Mouse (Mus musculus) embryonic fibroblast, embryonic 13.5 days (primary cell): ENCODE data around the gene Ccr4. TPM values are rescaled to one million over a fixed set of nuclear protein-coding genes. Genes with fewer than 3 reads are reported as not detected.

Experiments used
- H3K27ac ChIP-seq: 2 replicates; pipeline ENCODE4 v1.5.1; 2012; ENCODE audit warnings: low read length, control low read depth, inconsistent platforms; ENCODE audit not compliant: insufficient read depth
- H3K4me1 ChIP-seq: 2 replicates; pipeline ENCODE4 v1.6.1; 2011; ENCODE audit warnings: low read length; ENCODE audit not compliant: control insufficient read depth, insufficient read depth
- H3K4me3 ChIP-seq: 2 replicates; pipeline ENCODE4 v1.5.1; 2011; ENCODE audit warnings: mild to moderate bottlenecking, control low read depth, low read length; ENCODE audit not compliant: insufficient read depth
- CTCF ChIP-seq: IDR thresholded peaks from 2 replicates; pipeline ENCODE4 v1.5.1; 2011; ENCODE audit warnings: mild to moderate bottlenecking, control low read depth, low read length, moderate library complexity, borderline replicate concordance; ENCODE audit not compliant: insufficient read depth
- POLR2A ChIP-seq: IDR thresholded peaks from 2 replicates; pipeline ENCODE4 v1.6.1; 2011; ENCODE audit warnings: low read depth, mild to moderate bottlenecking, control low read depth, low read length, moderate library complexity
- polyA plus RNA-seq: library from polyadenylated mRNA; stranded (reverse); fragments of >200 nt; gene quantifications from 2 replicates; pipeline ENCODE4 v1.2.4, GENCODE M21; 2011; ENCODE audit warnings: low read depth; ENCODE audit not compliant: missing spikeins, insufficient read length

Gene Ccr4
- polyA plus RNA-seq, 1 experiment, result not detected

DNA sequence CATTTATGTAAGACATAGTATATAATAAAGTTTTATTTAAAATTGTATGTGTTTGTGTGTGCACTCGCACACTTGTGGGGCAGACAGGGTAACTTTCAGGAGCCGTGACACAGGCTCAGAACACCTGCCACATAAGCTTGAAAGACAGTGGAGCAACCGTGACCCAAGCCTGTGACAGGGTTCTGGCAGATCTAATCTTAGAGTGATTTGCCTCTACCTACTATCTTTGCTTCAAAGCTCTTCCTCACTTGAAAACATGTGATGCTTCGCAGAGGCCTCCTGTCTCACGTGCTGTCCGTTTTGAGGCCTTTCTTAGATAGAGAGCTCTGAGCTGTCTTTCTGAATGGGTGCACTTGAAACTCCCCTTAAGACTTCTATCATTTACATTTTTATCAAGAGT, 52.3 kb downstream of the Ccr4 start:
- no peak for TF ChIP-seq POLR2A
- TF ChIP-seq CTCF, result no peak
- no peak overlapping the region for H3K4me3 ChIP-seq
- no peaks in the 10 kb centered on the region for H3K4me1 ChIP-seq
- no peak overlapping the region for H3K27ac ChIP-seq

DNA sequence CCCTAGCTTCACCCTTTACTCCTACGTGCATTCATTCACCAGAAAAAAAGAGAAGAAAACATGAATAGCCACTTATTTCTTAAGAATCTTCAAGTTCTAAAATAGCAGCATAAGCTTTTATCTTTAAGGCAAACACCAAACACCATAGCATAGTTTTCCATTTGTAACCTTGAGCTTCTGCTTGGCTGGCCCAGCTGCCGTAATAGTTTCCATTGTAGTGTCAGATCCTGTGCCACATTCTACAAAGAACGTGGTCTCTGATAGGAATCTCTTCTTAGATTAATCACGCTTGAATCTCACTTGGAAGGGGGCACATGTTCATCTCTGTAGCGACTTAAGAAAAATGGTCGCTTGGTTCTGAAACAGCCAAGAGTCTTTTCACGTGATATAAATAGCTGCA, 53.1 kb downstream of the Ccr4 start:
- Histone ChIP-seq H3K4me3 (no peak overlapping the region), H3K4me1 (no peaks in the 10 kb centered on the region), H3K27ac (no peak overlapping the region)
- TF ChIP-seq POLR2A (no peak), CTCF (no peak)

DNA sequence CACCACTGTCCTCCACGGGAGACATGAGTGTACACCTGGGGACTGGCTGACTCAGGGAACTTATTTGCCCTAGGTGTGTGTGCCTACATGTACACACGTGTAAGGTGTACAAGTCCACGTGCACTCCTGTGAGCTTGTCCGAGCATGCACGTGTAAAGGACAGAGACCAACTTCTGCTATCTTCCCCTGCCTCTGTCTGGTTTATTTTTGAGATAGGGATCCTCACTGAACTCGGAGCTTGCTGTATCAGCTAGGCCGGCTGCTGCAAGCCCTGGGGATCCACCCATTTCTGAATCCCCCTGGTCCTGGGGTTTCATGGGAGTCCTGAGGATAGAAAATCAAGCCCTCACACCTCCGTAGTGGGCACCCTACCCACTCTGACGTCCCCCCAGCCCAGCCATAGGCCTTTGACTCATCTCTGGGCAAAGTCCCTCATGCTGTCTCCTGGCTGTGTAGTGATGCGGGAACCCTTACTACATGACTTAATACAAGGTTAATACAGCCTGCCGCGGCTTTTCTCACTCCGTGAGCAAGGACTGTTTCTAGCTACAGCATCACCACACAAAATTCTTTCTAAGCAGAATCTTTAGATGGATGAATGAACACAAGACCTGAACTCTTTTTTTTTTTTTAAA, 55.5 kb downstream of the Ccr4 start:
- no peaks in the 10 kb centered on the region for H3K4me1 ChIP-seq
- H3K4me3 ChIP-seq, result no peak overlapping the region
- no peak overlapping the region for H3K27ac ChIP-seq
- TF ChIP-seq POLR2A, result no peak

DNA sequence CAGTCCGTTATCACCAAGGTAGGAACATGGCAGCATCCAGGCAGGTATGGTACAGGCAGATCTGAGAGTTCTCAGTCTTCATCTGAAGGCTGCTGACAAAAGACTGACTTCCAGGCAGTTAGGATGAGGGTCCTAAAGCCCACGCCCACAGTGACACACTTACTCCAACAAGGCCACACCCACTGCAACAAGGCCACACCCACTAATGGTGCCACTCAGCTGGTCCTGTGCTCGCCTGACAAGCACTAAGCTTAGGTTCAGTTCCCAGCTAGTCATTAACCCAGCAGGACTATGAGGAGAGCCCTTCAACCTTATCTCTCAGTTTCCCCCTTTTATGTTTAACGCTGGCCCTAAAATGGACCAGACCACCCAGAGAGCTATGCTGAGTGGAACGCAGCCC, 56.0 kb downstream of the Ccr4 start:
- Histone ChIP-seq H3K4me1 (no peaks in the 10 kb centered on the region), H3K4me3 (no peak overlapping the region), H3K27ac (no peak overlapping the region)
- TF ChIP-seq POLR2A, result no peak
- TF ChIP-seq CTCF, result no peak

DNA sequence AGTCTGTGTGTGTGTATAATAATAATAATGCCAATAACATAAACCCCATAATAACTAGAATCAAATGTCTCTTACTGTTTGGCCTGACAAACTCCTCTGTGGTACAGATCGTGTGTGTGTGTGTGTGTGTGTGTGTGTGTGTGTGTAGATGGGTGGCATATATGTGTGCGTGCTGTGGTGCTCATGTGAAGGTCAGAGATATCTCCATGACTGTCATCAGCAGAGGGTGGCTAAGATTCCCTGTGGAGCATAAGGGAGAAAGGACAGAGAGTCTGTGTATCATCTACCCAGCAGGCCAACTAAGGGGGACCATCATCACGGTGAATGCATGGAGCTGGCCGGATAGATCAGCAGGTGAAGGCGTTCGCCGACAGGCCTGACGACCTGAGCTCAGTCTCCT, 57.8 kb downstream of the Ccr4 start:
- Histone ChIP-seq H3K4me1 (no peaks in the 10 kb centered on the region), H3K27ac (no peak overlapping the region), H3K4me3 (no peak overlapping the region)
- TF ChIP-seq CTCF (no peak), POLR2A (no peak)

DNA sequence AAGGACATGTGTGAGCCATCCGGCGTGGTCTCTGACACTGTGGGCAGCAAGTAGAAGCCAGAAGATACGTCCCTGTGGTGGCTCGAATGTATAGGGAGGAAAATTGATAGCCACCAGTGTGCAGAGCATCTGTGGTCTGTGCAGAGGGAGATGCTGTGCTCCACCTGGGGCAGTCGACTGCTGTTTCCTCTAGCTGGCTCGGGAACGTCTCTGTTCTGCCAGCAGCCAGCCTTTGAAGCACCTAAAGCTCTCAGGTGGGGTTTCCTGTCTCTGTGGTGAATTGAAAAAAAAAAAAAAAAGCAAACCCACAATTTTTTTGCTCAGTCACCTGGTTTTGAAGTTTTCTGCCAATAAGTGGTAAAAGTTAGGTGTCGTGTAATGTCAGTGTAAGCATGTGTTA, 61.4 kb downstream of the Ccr4 start:
- Histone ChIP-seq H3K27ac (no peak overlapping the region), H3K4me1 (no peaks in the 10 kb centered on the region), H3K4me3 (no peak overlapping the region)
- TF ChIP-seq CTCF (no peak), POLR2A (no peak)

DNA sequence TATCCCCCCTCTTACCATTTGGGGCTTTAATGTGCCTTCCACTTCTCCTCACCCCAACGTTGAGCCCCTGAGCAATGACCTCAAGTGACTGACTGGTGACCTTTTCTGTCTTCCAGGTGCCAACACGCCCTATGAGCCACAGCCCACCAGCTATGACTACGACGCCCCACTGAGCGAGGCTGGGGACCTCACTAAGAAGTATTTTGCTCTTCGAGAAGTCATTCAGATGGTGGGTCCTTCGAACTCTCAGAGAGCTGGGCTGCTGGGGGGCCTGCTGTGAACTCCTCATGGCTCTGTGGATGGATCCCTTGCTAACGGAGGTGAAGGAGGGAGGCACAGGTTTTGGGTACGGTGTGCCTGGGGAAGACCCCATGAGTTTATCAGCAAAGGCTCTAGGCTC, 61.8 kb downstream of the Ccr4 start:
- Histone ChIP-seq H3K27ac (no peak overlapping the region), H3K4me3 (no peak overlapping the region), H3K4me1 (no peaks in the 10 kb centered on the region)
- TF ChIP-seq CTCF (no peak), POLR2A (no peak)

DNA sequence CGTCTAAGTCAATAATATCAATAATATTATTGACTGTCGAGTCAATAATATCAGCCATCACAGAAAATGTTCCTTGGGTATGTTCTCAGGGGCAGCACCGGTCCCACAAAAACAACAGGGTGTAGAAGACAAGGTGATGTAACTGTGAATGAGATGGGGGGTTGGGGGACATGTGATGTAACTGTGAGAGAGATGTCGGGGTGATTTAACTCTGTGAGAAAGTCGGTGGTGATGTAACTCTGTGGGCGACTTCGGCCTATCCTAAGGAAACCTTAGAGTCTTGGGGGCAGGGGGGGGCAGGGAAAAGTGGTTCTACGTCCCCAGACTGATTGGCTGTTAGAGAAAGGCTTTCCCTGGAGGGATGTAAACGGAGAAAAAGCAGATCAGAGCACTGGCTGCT, 62.5 kb downstream of the Ccr4 start:
- H3K27ac ChIP-seq, result no peak overlapping the region
- TF ChIP-seq POLR2A, result no peak
- no peak for TF ChIP-seq CTCF
- H3K4me3 ChIP-seq, result no peak overlapping the region
- H3K4me1 ChIP-seq, result no peaks in the 10 kb centered on the region

DNA sequence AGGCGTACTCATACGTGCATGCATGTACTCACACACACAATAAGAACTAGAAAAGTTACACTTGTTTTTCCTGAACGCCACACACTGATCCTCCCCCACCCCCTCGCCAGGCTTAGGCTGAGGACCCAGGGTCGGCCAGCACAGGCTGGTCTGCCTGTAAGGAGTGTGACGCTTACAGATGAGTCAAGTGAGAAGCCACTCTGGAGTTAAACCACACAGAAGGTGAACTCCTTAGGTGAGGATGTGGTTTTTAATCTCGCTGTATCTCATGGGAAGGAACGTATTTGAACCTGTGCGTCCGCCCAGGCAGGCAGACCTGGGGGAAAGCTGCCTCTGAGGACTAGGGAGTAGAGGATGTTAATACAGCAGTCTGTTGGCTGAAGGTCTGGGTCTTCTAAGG, 64.2 kb downstream of the Ccr4 start:
- H3K27ac ChIP-seq, result no peak overlapping the region
- H3K4me3 ChIP-seq, result no peak overlapping the region
- TF ChIP-seq CTCF (no peak), POLR2A (no peak)
- no peaks in the 10 kb centered on the region for H3K4me1 ChIP-seq

Other genes starting within 250 kb of the Ccr4 start
- gene Bcl2a1c, start 174.8 kb downstream of the Ccr4 start, polyA plus RNA-seq, result not detected in 2 replicates
- gene Crtap, start 114.2 kb downstream of the Ccr4 start, polyA plus RNA-seq, result 241 and 277 TPM in 2 replicates
- 44.8 and 50.4 TPM in 2 replicates for gene Glb1, start 103.8 kb downstream of the Ccr4 start, polyA plus RNA-seq
- 4.1 and 6.2 TPM in 2 replicates for gene Tmppe, start 103.8 kb downstream of the Ccr4 start, polyA plus RNA-seq
- gene C130032M10Rik, start 10.8 kb upstream of the Ccr4 start, polyA plus RNA-seq, result not detected in 2 replicates
- 1.1 and 1.2 TPM in 2 replicates for gene Trim71, start 59.5 kb upstream of the Ccr4 start, polyA plus RNA-seq
- gene Cnot10, start 135.3 kb upstream of the Ccr4 start, polyA plus RNA-seq, result 32.2 and 38.6 TPM in 2 replicates
- 58.0 and 58.5 TPM in 2 replicates for gene Dync1li1, start 183.9 kb upstream of the Ccr4 start, polyA plus RNA-seq
- 17.6 and 17.8 TPM in 2 replicates for gene Cmtm6, start 226.2 kb upstream of the Ccr4 start, polyA plus RNA-seq